In the genomic region with DNA sequence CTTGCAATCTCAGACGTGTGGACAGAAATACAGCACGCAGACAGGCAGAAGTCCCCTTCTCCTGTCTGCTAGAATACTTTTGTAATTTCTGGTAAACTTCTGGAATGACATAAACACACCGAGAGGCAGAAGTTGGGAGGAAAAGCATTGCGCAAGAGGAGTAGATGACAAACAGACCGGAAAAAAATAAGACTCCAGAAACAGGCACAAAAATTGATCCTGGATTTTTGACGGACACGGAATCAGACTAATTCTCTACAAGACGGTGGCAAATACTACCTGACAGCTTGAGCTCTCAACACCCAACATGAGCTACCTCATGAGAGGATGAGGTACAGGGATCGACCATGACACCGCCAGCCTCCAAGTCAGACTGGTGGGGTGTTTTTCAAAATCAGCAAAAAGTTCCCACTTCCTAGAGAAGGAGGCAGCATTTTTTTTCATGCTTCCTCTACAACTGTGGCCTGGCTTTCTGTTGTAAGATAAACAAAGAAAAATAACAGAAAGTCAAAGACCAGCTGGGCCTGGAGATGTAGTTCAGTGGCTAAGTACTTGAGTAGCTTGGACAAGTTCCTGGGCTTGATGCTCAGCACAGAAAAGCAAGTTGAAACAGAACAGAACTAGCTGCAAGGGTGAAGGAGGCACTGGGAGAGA, we compare ENCODE assay signal across 27 mouse cellular contexts. TPM values are rescaled to one million over a fixed set of nuclear protein-coding genes. Genes with fewer than 3 reads are reported as not detected.
A peak's percentile ranks its signal among the peaks of the same experiment; 100 is the strongest.
DNase-seq lines count a peak whose midpoint lies in the region; TF ChIP-seq lines count a peak whose summit lies in the region.
"Had no signal": no experiment of that assay in that cellular context is flagged by ENCODE, and none has a peak within 500 bp of the region (broad histone marks: within the 10 kb centered on the region; RNA-seq: fewer than 3 reads in every experiment).

No protein-coding gene starts in this region.

- no peaks in the 10 kb centered on the region for H3K27me3 ChIP-seq in liver, adult 2 months (ENCODE audit: control insufficient read depth, insufficient read depth, low read length)
- no peaks in the 10 kb centered on the region for H3K27me3 ChIP-seq in small intestine, adult 2 months (ENCODE audit: control insufficient read depth, insufficient read depth, low read length)
- H3K27me3 ChIP-seq: embryonic facial prominence, embryonic 13.5 days; forebrain, embryonic 12.5 days; heart, embryonic 12.5 days; hindbrain, embryonic 12.5 days; liver, embryonic 13.5 days; midbrain, embryonic 12.5 days; Patski had no signal

- H3K27ac ChIP-seq in liver, adult 2 months (replicated peaks; ENCODE audit: insufficient read depth, low read depth, low read length): peak overlapping the region; percentile 84
- H3K27ac ChIP-seq in small intestine, adult 2 months (ENCODE audit: insufficient read depth, low read depth, low read length): 0 out of 2 replicates have a peak overlapping the region, but pooled peaks have one; percentile 27
- H3K27ac ChIP-seq: embryonic facial prominence, embryonic 13.5 days; forebrain, embryonic 12.5 days; hindbrain, embryonic 12.5 days; left cerebral cortex, adult 2 months; limb, embryonic 10.5 days; liver, embryonic 13.5 days; midbrain, embryonic 12.5 days; stomach, postnatal 0 days had no signal

- peaks cover 54% of the 10 kb centered on the region for H3K4me1 ChIP-seq in liver, adult 2 months (ENCODE audit: control insufficient read depth, insufficient read depth, low read length)
- peaks cover 2% of the 10 kb centered on the region; the same call in 1 of the 2 replicates for H3K4me1 ChIP-seq in small intestine, adult 2 months (ENCODE audit: control insufficient read depth, insufficient read depth, insufficient read length, low read length)
- H3K4me1 ChIP-seq: forebrain, embryonic 12.5 days; hindbrain, embryonic 12.5 days; limb, embryonic 10.5 days; midbrain, embryonic 12.5 days had no signal

- WGBS in liver, adult 2 months: 17% methylated on average over 10 of the region's 10 CpGs
- WGBS in small intestine, adult 2 months: 74% methylated on average over 10 of the region's 10 CpGs

- peaks cover 16% of the 10 kb centered on the region for H3K79me2 ChIP-seq in liver, adult 2 months (ENCODE audit: control insufficient read depth, insufficient read depth, low read length)

- TF ChIP-seq POLR2A in liver, adult 2 months (IDR thresholded peaks at IDR 0.05; ENCODE audit: extremely low read depth, insufficient read depth, low read length): no peak
- TF ChIP-seq POLR2A in small intestine, adult 2 months (IDR thresholded peaks at IDR 0.05; ENCODE audit: low read depth, low read length): no peak

- DNase-seq in heart, adult 11 months: peak; percentile 96
- DNase-seq in heart, postnatal 4 days: no peak
- peak; percentile 81 for DNase-seq in liver, adult 2 months (ENCODE audit: extremely low read depth, low read depth, low spot score)
- no peak for DNase-seq in liver
- peak; percentile 44 for DNase-seq in lung, postnatal 36 days
- DNase-seq in lung, adult 18-20 months: no peak
- no peak for DNase-seq in adrenal gland, adult 18-20 months (ENCODE audit: low spot score in 2 of 2)
- DNase-seq: adrenal gland, adult 8-10 months; cerebellum, adult 8-10 months; cerebellum, postnatal 36 days; embryo, embryonic 11 days; gastrocnemius, postnatal 25 days; heart, postnatal 10 days; kidney, adult 8-10 months; liver, embryonic 13.5 days; thymus, adult 2 months had no signal

- peaks cover 55% of the 10 kb centered on the region for H3K36me3 ChIP-seq in liver, adult 2 months (ENCODE audit: control insufficient read depth, insufficient read depth, low read length)
- peaks cover 27% of the 10 kb centered on the region for H3K36me3 ChIP-seq in small intestine, adult 2 months (ENCODE audit: control insufficient read depth, insufficient read depth, low read length)

- H3K9ac ChIP-seq in liver, adult 2 months (ENCODE audit: low read depth, low read length): peak overlapping the region; percentile 45; the same call in 1 of the 2 replicates
- H3K9ac ChIP-seq: embryonic facial prominence, embryonic 13.5 days; forebrain, embryonic 12.5 days; heart, embryonic 12.5 days; hindbrain, embryonic 12.5 days; liver, embryonic 13.5 days; midbrain, embryonic 12.5 days had no signal

- no peak overlapping the region for H3K4me3 ChIP-seq in liver, adult 2 months (ENCODE audit: insufficient read depth, low read depth, low read length)
- no peak overlapping the region for H3K4me3 ChIP-seq in small intestine, adult 2 months (ENCODE audit: low read depth, low read length)
- H3K4me3 ChIP-seq: embryonic facial prominence, embryonic 13.5 days; erythroblast, embryonic 14.5 days; forebrain, embryonic 12.5 days; heart, embryonic 12.5 days; hindbrain, embryonic 12.5 days; left cerebral cortex, adult 2 months; limb, embryonic 10.5 days; liver, embryonic 13.5 days; midbrain, embryonic 12.5 days had no signal

- no peak for TF ChIP-seq CTCF in liver, adult 2 months (IDR thresholded peaks at IDR 0.05; ENCODE audit: low read depth, low read length)
- no peak for TF ChIP-seq CTCF in small intestine, adult 2 months (IDR thresholded peaks at IDR 0.05; ENCODE audit: extremely low read depth, insufficient read length, insufficient replicate concordance, low read depth, low read length)

RNA-seq across cellular contexts. Expression of gene Abca1, which starts 34.7 kb away (rescaled TPM):
- total RNA-seq in heart, postnatal 4 days (2021): 10 to 100 TPM in 1 of 2 experiments, 1 to 10 TPM in 1; 9.5 to 11.6 TPM
- total RNA-seq in liver, adult 2 months (2014; rRNA removed): 65.4 and 89.1 TPM in 2 replicates
- polyA plus RNA-seq in liver, adult 2 months (2012; rRNA removed): 17.1 and 21.0 TPM in 2 replicates
- polyA plus RNA-seq in small intestine, adult 2 months (2012; rRNA removed): 0.70 and 2.8 TPM in 2 replicates
- total RNA-seq in adrenal gland, adult 18-20 months (2021): 100 to 1,000 TPM in 1 of 2 experiments, 10 to 100 TPM in 1; 71.5 to 274 TPM

Comparison
In these comparisons a context has a peak if more than half of its experiments do, and no peak if none do; other contexts are left out.
1. DNase-seq: peak in heart, adult 11 months (single experiment), liver, adult 2 months (single experiment) and lung, postnatal 36 days (single experiment); none in heart, postnatal 4 days (single experiment), liver (single experiment), lung, adult 18-20 months (0 of 2) and adrenal gland, adult 18-20 months (0 of 2).